Mouse (Mus musculus): ENCODE data around the gene Cdk17. TPM values are rescaled to one million over a fixed set of nuclear protein-coding genes. Genes with fewer than 3 reads are reported as not detected.

Cdk17 gene
- polyA plus RNA-seq, 1 experiment from 2014 or later = 14.2 TPM

DNA sequence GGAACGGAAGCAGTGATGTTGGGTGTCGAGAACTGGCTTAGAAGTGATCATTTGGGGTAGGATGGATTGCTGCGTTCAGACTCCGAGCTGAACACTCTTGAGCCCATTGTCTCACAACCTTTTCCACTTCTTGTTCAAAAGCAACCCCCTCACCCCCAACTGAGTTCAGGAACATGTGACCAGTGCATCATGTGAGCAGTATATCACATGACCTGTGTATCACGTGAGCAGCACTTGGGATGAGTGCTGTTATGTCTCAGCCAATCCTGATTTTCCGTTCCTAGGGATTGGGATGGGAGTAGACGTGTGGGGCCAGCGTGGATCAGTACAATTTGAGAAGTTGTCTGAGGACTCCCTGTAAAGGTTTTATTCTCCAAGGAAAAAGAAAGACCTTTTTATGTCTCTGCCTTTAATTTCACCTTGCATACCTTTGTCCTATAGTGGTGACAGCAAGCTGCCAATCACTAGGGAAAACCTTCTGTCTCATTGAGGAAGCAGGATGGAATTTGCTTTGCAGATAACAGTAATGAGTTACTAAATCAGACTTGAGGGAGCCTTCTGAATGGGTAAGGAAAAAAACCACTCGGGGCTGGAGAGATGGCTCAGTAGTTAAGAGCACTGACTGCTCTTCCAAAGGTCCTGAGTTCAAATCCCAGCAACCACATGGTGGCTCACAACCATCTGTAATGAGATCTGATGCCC is 28.7 kb upstream of the Cdk17 start:
- no peaks in the 10 kb centered on the region for H3K9me3 ChIP-seq (replicated peaks; ENCODE audit: control insufficient read depth, low read length)
- WGBS = 90% methylated on average over 9 of the region's 9 CpGs
- H3K27me3 ChIP-seq (ENCODE audit: control insufficient read depth, insufficient read depth, low read length) = no peaks in the 10 kb centered on the region
- H3K4me2 ChIP-seq (ENCODE audit: low read depth, low read length) = no peak overlapping the region
- ATAC-seq (ENCODE audit: insufficient read depth, low FRiP score) = no peak
- H3K27ac ChIP-seq (ENCODE audit: low read length) = no peak overlapping the region
- H3K4me1 ChIP-seq (ENCODE audit: control insufficient read depth, insufficient read depth, low read length) = no peaks in the 10 kb centered on the region; the same call in 1 of the 2 replicates
- no peak overlapping the region for H3K9ac ChIP-seq (ENCODE audit: low read length)
- H3K4me3 ChIP-seq (replicated peaks; ENCODE audit: low read length) = no peak overlapping the region
- H3K36me3 ChIP-seq (ENCODE audit: control insufficient read depth, insufficient read depth, low read length) = no peaks in the 10 kb centered on the region

DNA sequence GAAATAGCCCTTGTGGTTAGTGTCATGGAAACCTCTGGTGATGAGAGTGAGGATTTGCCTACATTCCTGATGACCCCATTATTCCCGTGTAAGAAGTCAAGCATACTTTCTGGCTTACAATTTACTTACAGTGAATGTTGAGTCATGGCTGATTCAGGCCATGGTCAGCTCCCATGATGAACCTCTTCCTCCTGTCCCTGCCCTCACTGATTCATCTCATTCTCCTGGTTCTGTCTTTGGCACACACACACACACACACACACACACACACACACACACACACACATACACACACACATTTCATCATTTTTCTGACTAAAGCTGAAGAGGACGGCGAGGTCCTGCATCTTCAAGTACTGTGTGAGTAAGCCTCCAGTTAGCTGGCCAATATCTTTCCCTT is 21.9 kb upstream of the Cdk17 start:
- 78% methylated on average over 3 of the region's 3 CpGs for WGBS
- Histone ChIP-seq H3K4me3 (replicated peaks; ENCODE audit: low read length) (no peak overlapping the region), H3K9ac (ENCODE audit: low read length) (no peak overlapping the region), H3K36me3 (ENCODE audit: control insufficient read depth, insufficient read depth, low read length) (no peaks in the 10 kb centered on the region), H3K4me1 (ENCODE audit: control insufficient read depth, insufficient read depth, low read length) (peaks cover 5% of the 10 kb centered on the region; the same call in 1 of the 2 replicates), H3K27me3 (ENCODE audit: control insufficient read depth, insufficient read depth, low read length) (no peaks in the 10 kb centered on the region), H3K9me3 (replicated peaks; ENCODE audit: control insufficient read depth, low read length) (no peaks in the 10 kb centered on the region), H3K27ac (ENCODE audit: low read length) (no peak overlapping the region), H3K4me2 (ENCODE audit: low read depth, low read length) (no peak overlapping the region)
- ATAC-seq (ENCODE audit: insufficient read depth, low FRiP score) = no peak

DNA sequence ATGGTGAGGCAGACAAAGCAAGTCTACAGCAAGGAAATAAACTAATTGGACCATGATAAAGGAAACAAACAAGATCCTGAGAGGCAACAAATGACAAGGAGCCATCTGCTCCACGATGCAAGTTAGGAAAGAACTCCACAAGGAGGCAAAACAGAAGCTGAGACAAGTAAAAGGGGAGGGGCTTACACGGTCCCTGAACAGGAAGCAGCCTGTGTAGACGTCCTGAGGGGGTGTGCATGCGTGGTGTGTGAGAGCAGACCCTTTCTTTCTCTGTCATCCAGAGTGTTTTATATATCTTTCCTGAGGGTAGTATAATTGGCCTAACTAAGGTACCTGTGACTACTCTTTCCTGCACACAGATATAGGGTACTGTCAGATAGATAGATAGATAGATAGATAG is 19.9 kb upstream of the Cdk17 start:
- peaks cover 5% of the 10 kb centered on the region; the same call in 1 of the 2 replicates for H3K4me1 ChIP-seq (ENCODE audit: control insufficient read depth, insufficient read depth, low read length)
- no peak overlapping the region for H3K4me2 ChIP-seq (ENCODE audit: low read depth, low read length)
- no peaks in the 10 kb centered on the region for H3K27me3 ChIP-seq (ENCODE audit: control insufficient read depth, insufficient read depth, low read length)
- H3K9me3 ChIP-seq (replicated peaks; ENCODE audit: control insufficient read depth, low read length) = no peaks in the 10 kb centered on the region
- no peak overlapping the region for H3K4me3 ChIP-seq (replicated peaks; ENCODE audit: low read length)
- no peaks in the 10 kb centered on the region for H3K36me3 ChIP-seq (ENCODE audit: control insufficient read depth, insufficient read depth, low read length)
- no peak overlapping the region for H3K9ac ChIP-seq (ENCODE audit: low read length)
- H3K27ac ChIP-seq (ENCODE audit: low read length) = no peak overlapping the region
- ATAC-seq (ENCODE audit: insufficient read depth, low FRiP score) = no peak
- 50% methylated on average over 4 of the region's 4 CpGs for WGBS

DNA sequence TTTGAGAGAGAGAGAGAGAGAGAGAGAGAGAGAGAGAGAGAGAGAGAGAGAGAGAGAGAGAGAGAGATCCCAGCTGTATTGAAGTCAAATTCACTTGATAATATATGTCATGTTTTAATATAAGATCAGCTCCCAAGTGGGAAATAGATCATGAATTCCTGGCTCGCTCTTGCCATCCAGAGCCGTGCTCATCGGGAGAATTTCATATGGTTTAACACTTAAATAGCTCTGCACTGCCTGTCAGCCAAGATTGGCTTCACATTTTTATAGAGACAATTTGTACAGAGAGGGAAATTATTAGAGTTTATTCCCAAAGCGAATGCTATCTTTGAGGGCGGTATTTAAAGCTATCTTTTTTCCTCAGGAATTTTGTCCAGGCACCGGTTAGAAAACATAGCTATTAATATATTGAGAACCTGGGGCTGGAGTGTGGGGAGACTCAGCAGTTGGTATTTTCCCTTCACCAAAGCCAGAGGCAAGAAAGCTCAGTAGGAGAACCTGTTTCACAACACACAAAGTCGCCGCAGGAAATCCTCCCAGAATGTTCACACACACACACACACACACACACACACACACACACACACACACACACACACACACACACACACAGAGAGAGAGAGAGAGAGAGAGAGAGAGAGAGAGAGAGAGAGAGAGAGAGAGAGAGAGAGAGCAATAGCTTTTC is 17.9 kb upstream of the Cdk17 start:
- WGBS = 34% methylated on average over 8 of the region's 8 CpGs
- ATAC-seq (ENCODE audit: insufficient read depth, low FRiP score) = no peak
- H3K27ac ChIP-seq (ENCODE audit: low read length) = no peak overlapping the region
- no peak overlapping the region for H3K9ac ChIP-seq (ENCODE audit: low read length)
- no peaks in the 10 kb centered on the region for H3K27me3 ChIP-seq (ENCODE audit: control insufficient read depth, insufficient read depth, low read length)
- H3K4me1 ChIP-seq (ENCODE audit: control insufficient read depth, insufficient read depth, low read length) = peaks cover 5% of the 10 kb centered on the region; the same call in 1 of the 2 replicates
- H3K36me3 ChIP-seq (ENCODE audit: control insufficient read depth, insufficient read depth, low read length) = no peaks in the 10 kb centered on the region
- peak overlapping the region; percentile 40 for H3K4me2 ChIP-seq (ENCODE audit: low read depth, low read length)
- no peaks in the 10 kb centered on the region for H3K9me3 ChIP-seq (replicated peaks; ENCODE audit: control insufficient read depth, low read length)
- 0 out of 2 replicates have a peak overlapping the region, but pooled peaks have one; percentile 13 for H3K4me3 ChIP-seq (replicated peaks; ENCODE audit: low read length)

DNA sequence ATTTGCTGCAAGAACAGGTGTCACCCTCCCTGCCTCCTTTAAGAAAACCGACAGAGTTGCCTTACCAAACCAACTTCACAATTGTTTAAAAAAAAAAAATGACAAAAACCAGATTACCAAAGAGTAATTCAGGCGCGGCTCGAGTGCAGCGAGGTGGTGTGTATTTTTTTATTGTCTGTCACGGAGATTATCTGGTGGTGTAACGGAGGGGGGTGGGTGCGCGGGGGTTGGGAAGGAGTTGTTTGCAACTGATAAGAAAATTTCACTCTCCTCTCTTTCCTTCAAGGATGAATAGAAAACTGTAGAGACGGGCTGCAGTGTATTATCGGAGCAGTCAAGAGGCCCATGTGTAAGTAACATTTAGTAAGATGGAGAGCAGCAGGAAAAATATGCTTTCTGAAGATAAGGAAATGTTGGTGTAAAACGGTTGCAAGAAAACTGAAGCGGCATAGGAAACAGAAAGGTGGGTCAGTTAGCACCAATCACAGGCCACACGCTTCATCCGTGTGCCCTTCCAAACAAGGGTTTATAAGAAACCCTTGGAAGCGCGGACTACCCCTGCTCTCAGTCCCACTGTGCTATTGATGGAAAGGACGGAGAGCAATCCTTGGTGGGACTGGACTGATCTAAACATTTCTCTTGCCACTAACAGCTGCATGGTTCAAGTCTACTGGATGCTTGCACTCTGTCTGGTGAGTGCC is 17.2 kb upstream of the Cdk17 start:
- peak; percentile 61 for ATAC-seq (ENCODE audit: insufficient read depth, low FRiP score)
- 27% methylated on average over 18 of the region's 18 CpGs for WGBS
- Histone ChIP-seq H3K4me3 (replicated peaks; ENCODE audit: low read length) (peak overlapping the region; percentile 13; the same call in 1 of the 2 replicates), H3K9me3 (replicated peaks; ENCODE audit: control insufficient read depth, low read length) (no peaks in the 10 kb centered on the region), H3K27ac (ENCODE audit: low read length) (peak overlapping the region; percentile 70; the same call in 1 of the 2 replicates), H3K4me2 (ENCODE audit: low read depth, low read length) (peak overlapping the region; percentile 40), H3K9ac (ENCODE audit: low read length) (peak overlapping the region; percentile 31; the same call in 1 of the 2 replicates), H3K4me1 (ENCODE audit: control insufficient read depth, insufficient read depth, low read length) (peaks cover 5% of the 10 kb centered on the region; the same call in 1 of the 2 replicates), H3K36me3 (ENCODE audit: control insufficient read depth, insufficient read depth, low read length) (no peaks in the 10 kb centered on the region), H3K27me3 (ENCODE audit: control insufficient read depth, insufficient read depth, low read length) (no peaks in the 10 kb centered on the region)

DNA sequence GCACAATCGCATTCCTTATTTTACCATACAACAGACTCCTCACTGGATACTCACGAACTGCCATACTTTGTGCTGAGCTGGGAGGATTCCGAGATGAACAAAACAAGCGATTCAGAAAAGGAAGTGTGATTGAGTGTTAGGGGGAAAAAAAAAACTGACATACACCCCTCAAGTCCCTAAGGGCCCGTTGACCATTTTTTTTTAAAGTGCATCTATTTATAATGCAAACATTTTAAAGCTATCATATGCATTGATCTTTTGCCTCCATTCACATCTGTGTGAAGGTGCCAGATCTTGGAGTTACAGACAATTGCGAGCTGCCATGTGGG is 16.7 kb upstream of the Cdk17 start:
- Histone ChIP-seq H3K9me3 (replicated peaks; ENCODE audit: control insufficient read depth, low read length) (no peaks in the 10 kb centered on the region), H3K9ac (ENCODE audit: low read length) (peak overlapping the region; percentile 31; the same call in 1 of the 2 replicates), H3K4me3 (replicated peaks; ENCODE audit: low read length) (0 out of 2 replicates have a peak overlapping the region, but pooled peaks have one; percentile 13), H3K4me2 (ENCODE audit: low read depth, low read length) (no peak overlapping the region), H3K27me3 (ENCODE audit: control insufficient read depth, insufficient read depth, low read length) (no peaks in the 10 kb centered on the region), H3K27ac (ENCODE audit: low read length) (peak overlapping the region; percentile 70; the same call in 1 of the 2 replicates), H3K36me3 (ENCODE audit: control insufficient read depth, insufficient read depth, low read length) (no peaks in the 10 kb centered on the region), H3K4me1 (ENCODE audit: control insufficient read depth, insufficient read depth, low read length) (peaks cover 5% of the 10 kb centered on the region; the same call in 1 of the 2 replicates)
- WGBS = 61% methylated on average over 6 of the region's 6 CpGs
- no peak for ATAC-seq (ENCODE audit: insufficient read depth, low FRiP score)

DNA sequence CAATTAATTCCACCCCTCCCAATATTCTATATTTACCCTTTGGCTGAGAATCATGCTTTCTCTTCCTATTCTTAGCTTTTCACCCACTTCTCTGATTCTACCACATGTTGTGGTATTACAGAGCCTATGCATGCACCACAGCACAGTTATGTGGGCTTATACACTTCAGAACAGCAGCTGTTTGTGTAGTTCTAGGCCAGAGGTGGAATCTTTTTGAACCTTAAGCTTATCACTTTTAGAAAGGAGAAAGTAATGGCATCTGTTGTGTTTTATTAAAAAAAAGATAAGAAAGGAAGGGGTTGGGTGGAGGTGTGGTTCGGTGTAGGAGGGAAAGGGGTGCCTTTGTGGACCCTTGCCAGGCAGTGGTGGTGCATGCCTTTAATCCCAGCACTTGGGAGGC is 16.1 kb upstream of the Cdk17 start:
- H3K4me2 ChIP-seq (ENCODE audit: low read depth, low read length) = no peak overlapping the region
- no peaks in the 10 kb centered on the region for H3K9me3 ChIP-seq (replicated peaks; ENCODE audit: control insufficient read depth, low read length)
- no peak overlapping the region for H3K27ac ChIP-seq (ENCODE audit: low read length)
- 60% methylated on average over 1 of the region's 1 CpGs for WGBS
- H3K36me3 ChIP-seq (ENCODE audit: control insufficient read depth, insufficient read depth, low read length) = no peaks in the 10 kb centered on the region
- H3K27me3 ChIP-seq (ENCODE audit: control insufficient read depth, insufficient read depth, low read length) = no peaks in the 10 kb centered on the region
- H3K4me3 ChIP-seq (replicated peaks; ENCODE audit: low read length) = no peak overlapping the region
- ATAC-seq (ENCODE audit: insufficient read depth, low FRiP score) = no peak
- no peak overlapping the region for H3K9ac ChIP-seq (ENCODE audit: low read length)
- peaks cover 5% of the 10 kb centered on the region; the same call in 1 of the 2 replicates for H3K4me1 ChIP-seq (ENCODE audit: control insufficient read depth, insufficient read depth, low read length)

DNA sequence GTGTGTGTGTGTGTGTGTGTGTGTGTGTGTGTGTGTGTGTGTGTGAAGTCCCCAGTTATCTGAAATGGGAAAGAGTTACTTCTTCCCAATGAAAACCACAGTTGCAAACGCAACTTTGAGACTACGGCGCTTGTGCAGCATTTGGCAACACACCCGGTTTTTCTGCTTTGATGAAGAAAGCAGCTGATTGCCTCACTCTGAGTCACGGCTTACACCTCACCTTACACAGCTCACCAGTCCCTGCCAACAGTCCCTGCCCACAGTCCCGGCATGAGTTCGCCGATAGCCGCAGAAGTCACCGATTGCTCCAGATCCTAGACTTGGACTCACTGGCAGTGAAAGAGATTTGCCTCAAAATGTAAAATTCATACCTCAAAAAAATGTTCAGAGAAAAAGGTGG is 15.6 kb upstream of the Cdk17 start:
- Histone ChIP-seq H3K9me3 (replicated peaks; ENCODE audit: control insufficient read depth, low read length) (no peaks in the 10 kb centered on the region), H3K27me3 (ENCODE audit: control insufficient read depth, insufficient read depth, low read length) (no peaks in the 10 kb centered on the region), H3K36me3 (ENCODE audit: control insufficient read depth, insufficient read depth, low read length) (no peaks in the 10 kb centered on the region), H3K4me3 (replicated peaks; ENCODE audit: low read length) (no peak overlapping the region), H3K9ac (ENCODE audit: low read length) (no peak overlapping the region), H3K27ac (ENCODE audit: low read length) (no peak overlapping the region), H3K4me2 (ENCODE audit: low read depth, low read length) (no peak overlapping the region), H3K4me1 (ENCODE audit: control insufficient read depth, insufficient read depth, low read length) (peaks cover 5% of the 10 kb centered on the region; the same call in 1 of the 2 replicates)
- 66% methylated on average over 10 of the region's 10 CpGs for WGBS
- ATAC-seq (ENCODE audit: insufficient read depth, low FRiP score) = peak; percentile 69

DNA sequence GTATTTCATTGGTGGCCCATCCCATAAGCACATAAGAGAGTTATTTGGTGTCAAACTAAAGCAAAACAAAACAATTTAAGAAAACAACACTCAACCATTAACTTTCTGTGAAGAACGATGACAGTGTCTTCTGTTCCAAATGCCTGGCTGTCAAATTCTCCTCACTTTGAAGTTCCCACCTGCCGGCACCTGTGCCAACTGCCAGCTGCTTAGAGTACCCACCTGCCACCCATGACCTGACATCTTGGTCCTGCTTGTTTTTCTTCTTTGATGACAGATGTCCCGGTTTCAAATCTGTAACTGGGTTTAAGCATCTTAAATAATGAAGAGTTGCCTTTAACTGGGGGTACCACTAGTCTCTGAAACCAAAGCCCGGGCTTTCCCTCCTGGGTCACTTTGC is 14.1 kb upstream of the Cdk17 start:
- Histone ChIP-seq H3K4me3 (replicated peaks; ENCODE audit: low read length) (no peak overlapping the region), H3K9me3 (replicated peaks; ENCODE audit: control insufficient read depth, low read length) (no peaks in the 10 kb centered on the region), H3K9ac (ENCODE audit: low read length) (no peak overlapping the region), H3K4me2 (ENCODE audit: low read depth, low read length) (no peak overlapping the region), H3K27ac (ENCODE audit: low read length) (no peak overlapping the region), H3K4me1 (ENCODE audit: control insufficient read depth, insufficient read depth, low read length) (peaks cover 5% of the 10 kb centered on the region; the same call in 1 of the 2 replicates), H3K36me3 (ENCODE audit: control insufficient read depth, insufficient read depth, low read length) (no peaks in the 10 kb centered on the region), H3K27me3 (ENCODE audit: control insufficient read depth, insufficient read depth, low read length) (no peaks in the 10 kb centered on the region)
- ATAC-seq (ENCODE audit: insufficient read depth, low FRiP score) = no peak
- WGBS = 82% methylated on average over 4 of the region's 4 CpGs

Data from stomach, embryonic 16.5 days (tissue).